Mouse (Mus musculus) embryo, embryonic 11 days (tissue): ENCODE results near the gene Trim45.
A peak's percentile ranks its signal among the peaks of the same experiment; 100 is the strongest.

Source experiments
- DNase-seq: peaks from one replicate; pipeline ENCODE4 v3.0.0-alpha.2; 2015

Trim45 gene

DNA sequence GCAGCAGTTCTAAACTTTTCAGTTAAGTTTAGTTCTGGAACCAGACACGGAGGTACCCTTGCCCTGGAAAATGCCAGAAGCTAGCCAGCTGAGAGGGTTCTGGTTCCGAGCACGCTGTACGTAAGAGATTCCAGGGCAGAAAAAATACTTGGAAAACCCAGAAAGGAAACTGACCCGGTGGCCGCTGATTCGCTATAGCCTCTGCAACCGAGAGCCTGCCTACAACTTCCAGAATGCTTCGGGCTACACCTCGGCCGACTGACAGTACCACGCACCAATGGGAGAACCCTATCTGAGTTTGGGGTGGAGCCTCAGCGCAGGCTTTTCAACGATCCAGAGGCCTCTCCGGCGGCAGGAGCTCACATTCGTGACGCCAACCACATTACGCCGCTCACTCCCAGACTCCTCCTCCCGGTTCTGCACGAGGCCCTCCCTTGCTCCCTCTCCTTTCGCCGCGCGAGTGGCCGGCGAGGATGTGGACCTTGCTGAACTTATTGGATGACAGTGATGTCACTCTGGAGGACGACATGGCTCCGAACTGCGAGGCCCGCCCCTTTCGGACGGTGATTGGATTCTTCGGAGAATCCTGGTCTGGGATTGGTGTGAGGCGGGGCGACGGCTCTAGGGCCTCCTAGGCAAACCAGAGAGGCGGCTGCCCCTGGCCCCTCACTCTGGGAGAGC, at the start of gene Trim45:
Trim45 (plus strand) TSS at position 378 of the 681 bp plus-strand sequence.
- DNase-seq: peak; percentile 98

DNA sequence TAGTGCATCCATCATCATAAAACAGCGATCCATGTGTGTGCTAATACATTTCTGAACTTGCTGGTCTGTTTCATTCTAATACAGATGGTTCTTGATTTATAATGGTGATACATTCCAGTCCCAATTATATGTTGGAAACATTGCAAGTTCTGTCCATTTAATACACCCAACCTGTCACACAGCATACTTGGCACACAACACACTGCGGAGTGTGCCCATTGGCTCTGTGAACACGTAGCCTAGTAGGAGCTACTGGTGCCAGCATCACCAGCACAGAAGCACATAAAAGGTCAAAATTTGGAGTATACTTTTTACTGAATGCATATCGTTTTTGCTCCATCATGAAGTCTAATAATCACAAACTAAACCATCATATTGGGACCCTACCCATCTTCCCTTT, 44.9 kb upstream of the Trim45 start:
- no peak for DNase-seq

- no peak for DNase-seq
These were observed 40.6 kb upstream of the Trim45 start for GRCm38 (mm10) chr3:100881403-100881802.

GRCm38 (mm10) chr3:100881843-100882634, 40.0 kb upstream of the Trim45 start:
- no peak for DNase-seq

DNA sequence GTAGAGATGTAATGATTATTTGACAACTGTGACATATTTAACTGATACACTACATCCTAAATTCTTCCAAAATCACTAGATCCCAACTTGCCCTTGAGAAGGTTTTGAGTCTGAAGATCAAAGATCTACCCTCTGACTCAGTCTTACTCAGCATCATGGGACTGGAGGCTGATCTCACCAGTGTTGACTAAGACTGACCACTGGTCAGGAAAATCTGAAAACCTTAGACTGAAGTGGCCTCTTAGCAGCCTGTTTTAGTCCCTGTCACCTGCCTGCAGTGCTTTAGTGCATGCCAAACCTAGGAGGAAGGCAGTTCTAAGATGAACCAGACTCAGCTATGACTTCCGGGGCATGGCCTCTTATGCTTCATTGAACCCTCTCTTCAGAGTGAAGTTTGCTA, 32.8 kb upstream of the Trim45 start:
- DNase-seq: no peak

- no peak for DNase-seq
These were observed 31.6 kb upstream of the Trim45 start for GRCm38 (mm10) chr3:100890406-100890805.

DNA sequence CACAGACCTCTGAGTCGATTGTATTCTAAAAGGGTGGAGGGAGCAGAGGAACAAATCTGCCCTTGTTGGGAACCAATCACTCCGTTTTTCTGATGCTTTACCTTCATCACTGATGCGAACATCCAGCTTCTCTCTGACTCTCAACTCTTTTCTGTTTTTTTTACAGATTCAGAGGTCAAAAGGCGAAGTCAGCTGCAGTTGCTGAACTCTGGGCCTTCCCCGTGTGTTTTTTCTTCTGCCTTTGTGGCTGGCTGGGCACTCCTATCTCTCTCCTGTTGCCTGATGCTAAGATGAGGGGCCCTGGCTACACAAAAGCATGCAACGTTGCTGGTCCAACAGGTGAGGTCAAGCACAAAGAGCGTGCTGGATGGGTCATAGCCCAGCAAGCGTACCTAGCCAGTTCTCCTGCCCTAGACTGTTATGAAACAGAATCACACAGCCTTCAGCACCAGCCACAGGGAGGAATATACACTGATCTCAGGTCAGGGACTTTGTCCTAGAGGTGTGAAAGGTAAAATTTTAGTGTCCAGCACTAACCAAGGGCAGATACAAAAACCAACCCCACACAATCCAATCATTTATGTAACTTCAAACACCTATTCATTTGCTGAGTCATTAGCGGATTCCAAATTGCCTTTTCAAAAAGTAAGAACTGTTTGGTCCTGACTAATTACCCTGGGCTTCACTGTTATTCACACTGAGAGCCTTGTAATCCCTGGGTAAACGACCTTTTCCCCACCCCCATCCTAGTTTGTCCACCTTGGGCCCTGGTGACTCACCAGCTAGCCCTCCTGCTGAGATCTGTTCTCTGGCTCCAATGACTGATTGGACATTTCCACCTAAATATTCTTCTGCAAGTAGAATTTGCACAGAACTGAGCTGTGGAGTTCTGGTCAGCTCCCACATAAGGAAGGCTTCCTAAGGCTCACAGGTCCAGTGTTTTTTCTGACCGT, 29.3 kb upstream of the Trim45 start:
- no peak for DNase-seq

- DNase-seq: no peak
These were observed 26.5 kb upstream of the Trim45 start for GRCm38 (mm10) chr3:100895500-100895899.

DNA sequence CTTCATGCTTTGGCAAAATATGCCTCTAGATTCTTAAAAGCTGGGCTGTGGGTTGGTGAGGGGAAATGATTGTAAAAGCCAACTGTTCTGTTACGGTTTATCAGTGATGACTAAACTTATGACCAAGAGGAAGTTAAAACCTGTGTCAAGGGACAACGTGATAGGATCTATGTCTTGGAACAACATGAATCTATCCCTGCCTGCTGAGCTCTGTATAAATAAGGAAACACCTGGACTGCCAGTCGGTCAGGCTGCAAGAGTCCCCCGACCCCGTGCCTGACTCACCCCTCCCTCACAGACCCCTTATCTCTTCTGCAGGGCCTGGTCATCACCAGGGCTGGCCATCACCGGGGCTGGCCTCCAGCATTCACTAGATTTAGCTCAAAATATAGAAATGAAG, 15.9 kb upstream of the Trim45 start:
- no peak for DNase-seq

- DNase-seq: no peak
These were observed 15.1 kb upstream of the Trim45 start for GRCm38 (mm10) chr3:100906916-100907315.

GRCm38 (mm10) chr3:100908594-100908993, 13.4 kb upstream of the Trim45 start:
- no peak for DNase-seq

GRCm38 (mm10) chr3:100910621-100911020, 11.4 kb upstream of the Trim45 start:
- no peak for DNase-seq

- DNase-seq: no peak
These were observed 11.0 kb upstream of the Trim45 start for GRCm38 (mm10) chr3:100911026-100911425.

DNA sequence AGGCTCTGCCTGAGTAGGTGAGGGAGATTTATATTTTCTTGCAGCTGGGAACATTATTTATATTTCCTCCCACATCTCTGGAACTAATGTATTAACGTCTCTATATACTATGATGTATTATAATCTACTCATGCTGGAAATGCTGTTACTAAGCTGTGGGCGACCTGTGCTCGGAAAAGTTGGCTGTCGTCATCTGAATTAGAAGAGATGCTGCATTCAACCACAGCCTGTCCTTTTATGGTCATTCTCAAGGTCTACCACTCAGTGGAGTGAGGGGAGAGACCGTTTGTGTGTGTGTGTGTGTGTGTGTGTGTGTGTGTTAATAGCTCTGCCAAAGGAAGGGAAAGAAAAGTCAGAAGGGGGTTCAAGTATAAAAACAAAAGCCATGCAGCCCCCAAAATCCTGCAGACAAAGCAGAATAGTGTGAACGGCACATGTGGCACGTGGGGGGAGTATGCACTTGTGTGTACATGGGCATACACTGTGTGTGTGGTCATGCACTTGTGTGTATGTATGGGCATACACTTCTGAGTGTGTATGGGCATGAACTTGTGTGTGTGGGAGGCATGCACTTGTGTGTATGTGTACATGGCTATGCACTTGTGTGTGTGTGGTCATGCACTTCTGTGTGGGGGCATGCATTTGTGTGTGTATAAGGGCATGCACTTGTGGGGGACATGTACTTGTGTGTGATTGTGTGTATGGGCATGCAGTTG, 10.3 kb upstream of the Trim45 start:
- DNase-seq: no peak

DNA sequence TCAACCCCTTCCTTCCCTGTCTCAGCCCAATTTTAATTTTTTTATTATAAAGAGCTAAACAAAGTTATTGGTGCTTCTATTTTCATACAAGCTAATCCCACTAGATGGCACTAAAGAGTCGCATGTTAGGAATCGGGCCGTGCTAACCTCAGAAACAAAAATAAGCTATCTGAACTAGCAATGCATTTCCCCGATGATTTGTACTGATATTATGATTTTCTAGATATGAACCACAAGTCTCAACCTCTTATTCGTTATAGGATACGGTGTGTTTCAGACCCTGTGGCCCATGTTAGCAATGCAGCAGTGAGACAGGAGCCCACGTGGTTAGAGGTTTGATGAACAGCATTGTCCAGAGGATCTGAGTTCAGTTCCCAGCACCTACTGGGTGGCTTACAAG, 5.2 kb upstream of the Trim45 start:
- DNase-seq: peak; percentile 80

DNA sequence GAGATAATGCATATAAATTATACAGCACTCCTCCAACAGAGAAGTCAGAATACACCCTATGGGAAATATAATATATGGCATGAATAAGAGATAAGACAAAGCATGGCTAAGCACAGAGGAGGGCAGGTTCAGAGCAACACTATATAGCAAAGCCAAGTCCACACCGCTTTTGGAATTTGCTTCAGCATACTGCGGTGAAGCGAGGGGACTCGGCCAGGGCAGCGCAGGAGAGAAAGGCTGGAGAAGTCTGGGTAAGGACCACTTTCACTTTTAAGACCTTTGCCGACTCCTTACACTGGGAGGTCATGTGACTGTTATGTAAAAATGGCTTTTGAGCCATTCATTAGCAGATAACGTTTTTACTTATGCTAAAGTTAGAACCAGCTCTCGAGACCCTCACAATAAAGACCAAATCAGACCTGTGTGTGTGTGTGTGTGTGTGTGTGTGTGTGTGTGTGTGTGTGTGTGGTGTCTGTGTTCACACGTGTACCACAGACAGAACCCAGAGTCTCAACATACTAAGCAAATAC, 1.3 kb upstream of the Trim45 start:
- no peak for DNase-seq

GRCm38 (mm10) chr3:100922506-100923375, 739 bp downstream of the Trim45 start:
- no peak for DNase-seq

DNA sequence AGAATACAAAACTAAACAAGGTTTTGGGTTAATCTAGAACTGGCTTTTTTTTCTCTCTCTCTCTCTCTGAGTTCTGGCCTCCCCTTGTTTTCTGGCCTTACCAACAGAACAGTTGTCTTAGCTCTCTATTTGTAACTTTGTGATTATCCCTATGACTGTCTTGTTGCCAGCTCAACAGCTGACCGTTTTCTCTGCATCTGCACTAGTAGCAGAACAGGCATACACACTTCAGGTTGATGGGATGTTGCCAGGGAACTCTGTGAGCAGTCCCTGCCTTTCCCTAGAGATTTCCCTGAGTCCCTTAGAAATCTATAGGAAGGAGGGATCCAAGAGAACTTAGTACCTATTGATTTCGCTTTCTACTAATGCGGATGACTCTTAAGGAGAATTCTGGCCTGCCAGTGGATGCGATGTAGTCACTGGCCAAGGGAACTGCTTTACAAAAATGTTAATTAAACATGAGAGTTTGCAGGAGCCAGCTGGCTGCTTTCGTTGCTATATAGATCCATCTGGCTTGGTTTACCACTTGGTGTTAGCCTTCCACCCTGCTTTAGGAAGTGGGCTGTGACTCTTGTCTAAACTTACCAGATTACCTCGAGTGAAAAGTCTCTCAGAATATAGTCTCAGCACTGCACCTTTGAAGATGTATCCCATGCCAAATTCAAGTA, 2.2 kb downstream of the Trim45 start:
- no peak for DNase-seq

- peak; percentile 30 for DNase-seq
These were observed 3.2 kb downstream of the Trim45 start for GRCm38 (mm10) chr3:100925176-100925575.

- DNase-seq: no peak
These were observed 9.5 kb downstream of the Trim45 start for GRCm38 (mm10) chr3:100931332-100932076.
